Mouse (Mus musculus) liver, embryonic 13.5 days (tissue): Measurements from ENCODE around the gene Csrnp3. TPM values are rescaled to one million over a fixed set of nuclear protein-coding genes. Genes with fewer than 3 reads are reported as not detected.

Experiments
- polyA plus RNA-seq: library from polyadenylated mRNA; unstranded; fragments of >200 nt; fragmentation: Nextera tagmentation; extraction: Ambion mirVana; gene quantifications from 2 replicates; pipeline ENCODE4 v1.2.1, GENCODE M21; 2015

Csrnp3 gene
- polyA plus RNA-seq, 1 experiment from 2014 or later: 0.21 TPM

Other genes starting within 250 kb of the Csrnp3 start
- gene Scn2a, start 225.0 kb upstream of the Csrnp3 start, polyA plus RNA-seq: 0.28 and 0.36 TPM in 2 replicates